Mouse (Mus musculus) MEL (cell line): ENCODE results near the gene Gfpt2. TPM values are rescaled to one million over a fixed set of nuclear protein-coding genes. Genes with fewer than 3 reads are reported as not detected.
"Not testable (repeated sequence)": the region's sequence is repeated elsewhere in the genome, so short reads cannot be mapped to it uniquely, and the experiment has no call there.

Experiments used
- DNase-seq: peaks from one replicate; pipeline ENCODE4 v3.0.0; 2011; ENCODE audit warnings: low read depth, low spot score
- H3K27ac ChIP-seq: 2 replicates; pipeline ENCODE4 v1.5.1; 2012; ENCODE audit warnings: low read depth, mild to moderate bottlenecking, control low read depth, low read length, moderate library complexity; ENCODE audit not compliant: control insufficient read depth
- H3K27me3 ChIP-seq, 2 experiments: fragments of 150-350 bp in 1 of 2; sonication (generic) in 1 of 2; 2 replicates each; pipeline ENCODE4 v1.6.1; 2012; ENCODE audit warnings: low read length in 2 of 2, mild to moderate bottlenecking in 2 of 2, improper control_type of control experiment in 1 of 2, moderate library complexity in 1 of 2; ENCODE audit not compliant: insufficient read depth in 2 of 2, control insufficient read depth in 1 of 2
- H3K36me3 ChIP-seq, 2 experiments: 2 replicates each; pipeline ENCODE4 v1.6.1; 2012 to 2014; ENCODE audit warnings: low read length in 2 of 2, improper control_type of control experiment in 1 of 2, inconsistent platforms in 1 of 2, mild to moderate bottlenecking in 1 of 2; ENCODE audit not compliant: insufficient read depth in 2 of 2, control insufficient read depth in 1 of 2
- H3K4me1 ChIP-seq, 2 experiments: fragments of 150-350 bp in 1 of 2; sonication (generic) in 1 of 2; 2 replicates each; pipeline ENCODE4 v1.6.1; 2012; ENCODE audit warnings: low read length in 2 of 2, improper control_type of control experiment in 1 of 2, mild to moderate bottlenecking in 1 of 2; ENCODE audit not compliant: insufficient read depth in 2 of 2, control insufficient read depth in 1 of 2
- H3K4me3 ChIP-seq, 2 experiments: fragments of 150-350 bp in 1 of 2; sonication (generic) in 1 of 2; 2 replicates each; pipeline ENCODE4 v1.5.1; 2012; ENCODE audit warnings: low read depth in 2 of 2, low read length in 2 of 2, mild to moderate bottlenecking in 2 of 2, moderate library complexity in 2 of 2, control low read depth in 1 of 2, improper control_type of control experiment in 1 of 2; ENCODE audit not compliant: control insufficient read depth in 1 of 2, insufficient read depth in 1 of 2
- H3K79me2 ChIP-seq: 2 replicates; pipeline ENCODE4 v1.6.1; 2012; ENCODE audit warnings: mild to moderate bottlenecking, low read length, moderate library complexity; ENCODE audit not compliant: control insufficient read depth, poor library complexity, insufficient read depth
- H3K9ac ChIP-seq: 2 replicates; pipeline ENCODE4 v1.6.1; 2012; ENCODE audit warnings: low read depth, mild to moderate bottlenecking, control low read depth, low read length, moderate library complexity; ENCODE audit not compliant: control insufficient read depth, poor library complexity, severe bottlenecking
- H3K9me3 ChIP-seq: fragments of 150-350 bp; sonication (generic); replicated peaks from 2 replicates; pipeline ENCODE4 v1.6.1; 2012; ENCODE audit warnings: mild to moderate bottlenecking, low read length, improper control_type of control experiment, moderate library complexity; ENCODE audit not compliant: insufficient read depth
- CHD2 ChIP-seq: IDR thresholded peaks from 2 replicates; pipeline ENCODE4 v1.6.1; 2011; ENCODE audit warnings: low read length, improper control_type of control experiment
- CTCF ChIP-seq, 3 experiments: IDR thresholded peaks in 2 of 3; conservative IDR thresholded peaks in 1 of 3; 2 replicates each; pipeline ENCODE4 v1.5.1; 2011 to 2012; ENCODE audit warnings: low read length in 3 of 3, low read depth in 2 of 3, mild to moderate bottlenecking in 2 of 3, improper control_type of control experiment in 1 of 3, inconsistent platforms in 1 of 3, mixed read lengths in 1 of 3, moderate library complexity in 1 of 3; ENCODE audit not compliant: control insufficient read depth in 1 of 3, insufficient read depth in 1 of 3, poor library complexity in 1 of 3, severe bottlenecking in 1 of 3
- ETS1 ChIP-seq: IDR thresholded peaks from 2 replicates; pipeline ENCODE4 v1.6.1; 2012; ENCODE audit warnings: low read depth, mild to moderate bottlenecking, inconsistent platforms, low read length, improper control_type of control experiment, moderate library complexity
- GATA1 ChIP-seq: IDR thresholded peaks from 2 replicates; pipeline ENCODE4 v1.6.1; 2011; ENCODE audit warnings: low read depth, low read length, improper control_type of control experiment
- MXI1 ChIP-seq: IDR thresholded peaks from 2 replicates; pipeline ENCODE4 v1.6.1; 2011; ENCODE audit warnings: mild to moderate bottlenecking, low read depth, low read length, improper control_type of control experiment
- MYC ChIP-seq: IDR thresholded peaks from 2 replicates; pipeline ENCODE4 v1.6.1; 2011; ENCODE audit warnings: low read depth, mild to moderate bottlenecking, low read length, improper control_type of control experiment, moderate library complexity
- RAD21 ChIP-seq: IDR thresholded peaks from 2 replicates; pipeline ENCODE4 v1.6.1; 2011; ENCODE audit warnings: mild to moderate bottlenecking, low read depth, low read length, improper control_type of control experiment
- TBP ChIP-seq: IDR thresholded peaks from 2 replicates; pipeline ENCODE4 v1.8.0; 2011; ENCODE audit warnings: low read depth, low read length, improper control_type of control experiment
- ZNF384 ChIP-seq: IDR thresholded peaks from 2 replicates; pipeline ENCODE4 v1.6.1; 2012; ENCODE audit warnings: low read depth, mild to moderate bottlenecking, inconsistent platforms, low read length, improper control_type of control experiment
- polyA plus RNA-seq, 2 experiments: library from polyadenylated mRNA; stranded (reverse) in 1 of 2; unstranded in 1 of 2; fragments of >175 nt in 1 of 2; fragments of >200 nt in 1 of 2; gene quantifications; 2 replicates each; pipeline versions ENCODE4 v1.2.1 to v1.2.4; 2012; ENCODE audit warnings: low replicate concordance in 2 of 2, low read depth in 1 of 2; ENCODE audit not compliant: insufficient read length in 2 of 2, insufficient read depth in 1 of 2, missing spikeins in 1 of 2
- total RNA-seq: library from RNA; depleted of rRNA; stranded (reverse); fragments of 300-350 nt; gene quantifications from 2 replicates; pipeline ENCODE4 v1.2.3, GENCODE M21; 2012

The Gfpt2 gene
- total and polyA plus RNA-seq, 3 experiments = 4.0 to 8.0 TPM; not detected in 1

GRCm38 (mm10) chr11:49767497-49767896, 26.5 kb upstream of the Gfpt2 start:
- not testable (repeated sequence) for H3K27me3 ChIP-seq, H3K9ac ChIP-seq, H3K27ac ChIP-seq, H3K79me2 ChIP-seq, H3K9me3 ChIP-seq, H3K4me3 ChIP-seq
- DNase-seq = peak; percentile 87
- Histone ChIP-seq H3K4me1 (peaks cover 14 to 51% of the 10 kb centered on the region in 2 experiments), H3K36me3 (peaks cover 0 to 33% of the 10 kb centered on the region in 2 experiments; a peak in 2 of 4 replicates)
- TF ChIP-seq TBP (peak; percentile 98), MYC (0 out of 2 replicates have a peak, but pooled peaks have one; percentile 1)

DNA sequence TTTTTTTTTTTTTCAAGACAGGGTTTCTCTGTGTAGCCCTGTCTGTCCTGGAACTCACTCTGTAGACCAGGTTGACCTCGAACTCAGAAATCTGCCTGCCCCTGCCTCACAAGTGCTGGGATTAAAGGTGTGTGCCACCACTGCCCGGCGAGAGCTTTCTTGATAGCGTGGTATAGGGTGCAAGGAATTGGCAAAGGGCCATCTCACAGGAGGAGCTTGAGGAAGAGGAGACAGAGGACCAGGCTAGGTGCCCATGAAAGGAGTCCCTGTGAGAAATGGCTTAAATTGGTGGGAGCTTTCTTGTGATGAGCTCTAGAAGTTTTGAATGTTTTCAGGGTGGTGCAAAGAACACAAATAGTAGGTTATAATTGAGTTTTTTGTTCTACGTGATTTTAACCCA, 25.2 kb upstream of the Gfpt2 start:
- H3K9ac ChIP-seq = no peak overlapping the region
- H3K79me2 ChIP-seq = no peaks in the 10 kb centered on the region
- TF ChIP-seq GATA1 (no peak), CTCF (IDR thresholded peaks at IDR 0.05 in 2 of 3, conservative IDR thresholded peaks at IDR 0.05 in 1 of 3; ENCODE audit: control insufficient read depth in 1 of 3, insufficient read depth in 1 of 3, low read depth in 2 of 3, low read length in 3 of 3, poor library complexity in 1 of 3, severe bottlenecking in 1 of 3) (no peak), MXI1 (no peak), MYC (no peak), CHD2 (no peak), ZNF384 (0 out of 2 replicates have a peak, but pooled peaks have one; percentile 36), TBP (peak; percentile 61; the same call in 1 of the 2 replicates)
- peak; percentile 51 for DNase-seq
- H3K4me3 ChIP-seq = no peak overlapping the region
- H3K27ac ChIP-seq = no peak overlapping the region
- no peaks in the 10 kb centered on the region for H3K27me3 ChIP-seq
- no peaks in the 10 kb centered on the region for H3K9me3 ChIP-seq
- peaks cover 14 to 50% of the 10 kb centered on the region in 2 experiments for H3K4me1 ChIP-seq
- H3K36me3 ChIP-seq = peaks cover 0 to 33% of the 10 kb centered on the region in 2 experiments; a peak in 2 of 4 replicates

DNA sequence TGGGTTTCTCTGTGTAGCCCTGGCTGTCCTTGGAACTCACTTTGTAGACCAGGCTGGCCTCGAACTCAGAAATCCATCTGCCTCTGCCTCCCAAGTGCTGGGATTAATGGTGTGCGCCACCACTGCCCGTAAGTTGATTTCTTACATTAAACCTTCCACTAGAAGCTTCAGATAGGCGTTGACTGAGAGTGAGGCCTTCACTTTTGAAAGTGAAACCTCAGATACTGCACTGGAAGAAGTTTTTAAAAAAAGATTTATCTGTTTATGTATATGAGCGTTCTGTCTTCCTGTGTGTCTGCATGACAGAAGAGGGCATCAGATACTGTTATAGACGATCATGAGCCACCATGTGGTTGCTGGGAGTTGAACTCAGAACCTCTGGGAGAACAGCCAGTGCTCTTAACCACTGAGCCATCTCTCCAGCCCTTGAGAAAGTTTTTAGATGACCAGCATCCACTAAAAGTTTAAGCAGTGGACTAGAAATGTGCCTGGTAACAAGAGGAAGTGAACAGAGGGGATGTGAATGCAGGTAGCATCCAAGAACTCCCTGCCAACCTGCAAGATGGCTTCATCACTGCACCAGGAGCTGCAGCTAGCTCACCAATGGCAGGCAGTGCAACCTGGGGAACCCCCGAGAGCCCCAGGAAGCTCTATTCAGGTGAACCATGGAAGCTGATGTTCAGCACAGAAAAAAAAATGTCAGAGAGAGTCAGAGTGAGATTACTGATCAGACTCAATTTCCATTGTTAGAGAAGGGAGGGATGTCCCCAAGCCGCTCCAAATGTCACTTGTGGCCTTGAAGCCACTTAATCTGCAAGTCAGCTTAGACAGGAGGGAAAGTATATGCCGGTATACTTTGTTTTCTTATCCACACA, 23.1 kb upstream of the Gfpt2 start:
- Histone ChIP-seq H3K27ac (no peak overlapping the region), H3K36me3 (peaks cover 0 to 21% of the 10 kb centered on the region in 2 experiments; a peak in 2 of 4 replicates), H3K79me2 (no peaks in the 10 kb centered on the region), H3K4me1 (peaks cover 11 to 31% of the 10 kb centered on the region in 2 experiments), H3K9me3 (no peaks in the 10 kb centered on the region), H3K27me3 (no peaks in the 10 kb centered on the region), H3K4me3 (peak overlapping the region in 1 of 2 experiments; percentile 11; a peak in 1 of 4 replicates), H3K9ac (no peak overlapping the region)
- peak; percentile 56; the same call in 1 of the 2 replicates for TF ChIP-seq MYC
- no peak for TF ChIP-seq RAD21
- 0 out of 2 replicates have a peak, but pooled peaks have one; percentile 11 for TF ChIP-seq ETS1
- peak; percentile 39; the same call in 1 of the 2 replicates for TF ChIP-seq GATA1
- TF ChIP-seq TBP = peak; percentile 96
- DNase-seq = peak; percentile 54
